Mouse (Mus musculus): ENCODE measurements at regions not wholly inside any gene's neighbourhood (a gene's known extent, or its start where the extent isn't known, plus 50 kb on each side); places are given as distances from the start of the nearest gene placed in this dataset.

DNA sequence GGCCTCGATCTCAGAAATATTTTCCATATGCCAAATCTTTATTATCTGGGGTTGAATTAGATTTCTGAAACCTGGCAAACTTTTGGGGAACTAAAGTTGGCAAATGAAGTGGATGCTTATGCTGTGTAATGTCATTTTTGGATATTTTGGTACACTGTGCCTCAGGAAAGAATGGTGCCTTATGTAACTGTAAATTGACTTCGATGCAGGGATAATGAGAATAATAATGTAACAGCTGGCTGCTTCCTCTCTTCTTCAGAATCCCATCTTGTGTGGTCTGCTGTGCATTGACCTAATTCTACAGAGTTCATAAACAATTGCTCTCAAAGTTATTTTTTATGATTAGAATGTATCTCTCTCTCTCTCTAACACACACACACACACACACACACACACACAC is 545.6 kb downstream of the Tfap2b start:
- DNase-seq, result no peak

DNA sequence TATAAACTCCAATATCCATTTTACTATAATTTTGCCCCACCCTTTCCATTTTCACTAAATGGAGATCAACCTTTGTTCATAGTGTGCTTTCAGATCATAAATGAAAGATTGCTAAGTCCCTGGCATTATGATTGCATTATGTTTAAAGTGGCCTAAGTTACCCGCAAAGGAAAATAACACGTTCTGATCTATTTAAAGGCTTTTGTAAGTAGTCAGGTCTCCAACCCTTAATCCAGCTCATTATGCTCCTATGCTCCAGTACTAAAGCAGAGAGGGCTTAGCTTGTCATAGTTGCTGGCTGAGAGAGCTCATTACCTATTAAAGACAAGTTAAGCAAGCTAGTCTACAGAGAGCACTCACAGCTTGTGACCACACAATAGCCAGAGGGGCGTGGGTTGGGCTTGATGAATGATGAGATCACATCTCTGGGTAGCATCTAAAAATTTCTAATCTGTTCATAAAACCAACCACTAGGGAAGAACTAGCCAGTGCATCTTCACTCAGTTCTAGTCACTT is 549.3 kb downstream of the Tfap2b start:
- no peak for DNase-seq

DNA sequence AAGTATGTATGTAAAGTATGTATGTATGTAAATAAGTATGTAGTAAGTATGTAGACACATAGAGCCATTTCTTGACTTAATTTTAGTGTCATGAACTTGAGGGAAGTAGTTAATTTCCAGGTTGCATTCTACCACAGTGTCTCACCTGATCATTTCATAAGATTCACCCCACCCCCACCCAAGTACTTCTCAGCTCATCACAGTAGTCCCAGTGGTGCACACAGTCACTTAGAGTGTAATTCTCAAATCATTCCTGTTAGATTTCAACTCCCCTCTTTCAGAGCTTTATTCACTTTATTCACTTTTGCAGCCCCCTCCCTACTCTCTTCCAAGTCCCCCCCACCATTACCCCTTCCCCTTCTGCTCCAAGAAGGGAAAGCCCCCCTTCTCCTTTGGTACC is 558.2 kb downstream of the Tfap2b start:
- no peak for DNase-seq

DNA sequence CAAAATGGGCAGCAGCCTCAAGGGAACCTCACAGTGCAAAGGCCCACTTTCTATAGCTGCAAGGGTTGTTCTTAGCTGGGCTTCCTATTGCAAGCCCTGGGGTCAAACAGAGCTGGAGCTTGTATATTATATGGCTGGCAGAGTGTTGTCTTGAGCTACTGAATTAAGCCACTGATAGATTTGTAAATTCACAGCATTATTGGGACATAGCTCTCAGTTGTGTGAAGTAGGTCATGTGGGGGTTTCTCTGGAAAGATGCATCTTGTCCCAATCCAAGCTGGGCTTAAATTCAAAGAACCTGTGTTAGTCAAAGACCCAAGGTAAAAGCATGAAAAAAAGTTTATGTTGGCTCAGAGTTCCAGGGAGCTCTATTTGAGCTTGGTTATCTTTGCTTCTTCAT is 563.6 kb downstream of the Tfap2b start:
- DNase-seq, result no peak

DNA sequence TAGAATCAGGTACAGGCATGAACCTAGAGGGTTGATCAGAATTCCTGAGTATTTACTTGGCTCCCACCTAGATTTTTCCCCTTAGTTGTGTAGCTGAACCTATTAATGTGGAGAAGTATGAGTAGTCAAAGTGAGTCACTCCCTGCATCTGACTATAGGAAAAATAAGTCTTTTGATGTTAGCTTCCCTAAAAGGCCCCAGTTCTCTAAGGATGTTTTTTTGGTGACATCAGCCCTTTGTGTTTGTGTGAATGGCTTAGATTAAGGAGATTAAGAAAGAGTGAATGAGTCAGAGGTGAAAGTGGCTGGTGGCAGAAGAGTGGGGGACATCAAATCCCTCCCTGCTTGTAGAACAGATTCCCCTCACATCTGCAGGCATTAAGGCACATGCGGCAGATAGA is 565.8 kb downstream of the Tfap2b start:
- no peak for DNase-seq

DNA sequence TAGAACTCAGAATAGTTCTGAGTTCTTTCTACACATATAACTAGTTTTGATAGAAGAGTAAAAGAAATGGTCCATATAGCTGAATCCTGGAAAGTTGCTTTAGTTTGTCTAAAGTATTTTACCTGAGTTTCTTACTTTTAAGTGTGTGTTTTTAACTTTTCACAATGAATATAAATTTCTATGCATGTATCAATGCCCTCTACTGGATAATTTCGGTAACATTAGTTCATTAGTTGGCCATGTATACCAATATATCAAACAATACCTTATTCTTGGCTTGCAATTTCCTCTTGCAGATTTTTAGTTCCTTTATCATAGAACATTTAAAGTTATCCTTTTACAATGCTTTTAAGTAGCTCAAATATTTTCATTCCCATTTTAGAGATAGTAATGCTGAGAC is 568.8 kb downstream of the Tfap2b start:
- no peak for DNase-seq

DNA sequence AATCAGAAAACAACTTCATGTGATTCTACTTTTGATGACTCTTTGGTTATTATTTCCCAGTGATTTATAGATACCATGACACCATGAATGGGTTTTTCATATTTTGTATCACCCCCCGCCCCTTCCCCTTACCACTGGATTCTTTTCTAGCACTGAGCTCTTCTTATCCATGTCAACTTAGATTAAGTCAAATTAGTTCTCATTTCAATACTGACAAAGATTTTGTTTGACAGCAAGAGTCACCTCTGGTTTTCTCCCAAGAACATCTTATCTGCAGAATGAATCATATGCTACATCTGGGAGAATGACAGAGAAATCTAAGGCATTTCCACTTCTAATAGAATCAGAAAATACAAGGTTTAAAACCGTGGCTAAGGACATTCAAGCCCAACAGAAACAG is 578.3 kb downstream of the Tfap2b start:
- no peak for DNase-seq

DNA sequence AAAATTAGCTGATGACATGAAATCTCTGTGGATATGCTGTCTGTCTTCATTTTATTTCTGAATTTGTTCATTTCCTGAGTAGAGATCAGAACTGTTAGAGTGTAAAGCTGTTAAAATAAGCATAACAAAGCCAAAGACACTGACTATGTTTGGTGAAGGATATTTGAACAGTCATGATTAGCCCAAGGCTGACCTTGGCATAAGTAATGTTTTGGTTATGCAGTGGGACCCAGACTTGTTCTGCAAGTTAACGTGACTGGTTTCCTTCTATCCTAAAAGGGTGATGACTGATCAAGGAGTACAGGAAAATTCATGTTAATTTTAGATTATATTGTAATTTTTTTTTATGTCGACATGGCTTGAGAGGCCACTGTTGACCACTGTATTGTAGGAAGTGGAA is 585.4 kb downstream of the Tfap2b start:
- no peak for DNase-seq

DNA sequence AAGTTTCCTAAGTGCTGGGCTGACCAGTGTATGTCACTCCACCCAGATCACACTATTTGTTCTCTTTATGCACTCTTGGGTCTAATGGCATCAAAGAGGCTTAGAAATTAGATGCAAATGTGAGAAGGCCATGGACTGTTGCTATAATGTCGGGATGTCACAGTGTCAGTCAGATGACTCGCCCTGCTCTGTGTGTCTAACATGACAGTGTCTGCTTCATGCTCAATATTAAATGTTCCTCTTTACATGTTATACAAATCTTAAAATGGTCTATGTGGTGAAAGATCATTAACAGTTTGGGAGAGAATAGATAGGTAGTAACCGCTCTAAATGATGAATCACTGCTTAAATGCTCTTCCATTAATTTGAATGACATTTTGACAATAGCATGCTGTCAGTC is 617.2 kb downstream of the Tfap2b start:
- DNase-seq, result no peak

DNA sequence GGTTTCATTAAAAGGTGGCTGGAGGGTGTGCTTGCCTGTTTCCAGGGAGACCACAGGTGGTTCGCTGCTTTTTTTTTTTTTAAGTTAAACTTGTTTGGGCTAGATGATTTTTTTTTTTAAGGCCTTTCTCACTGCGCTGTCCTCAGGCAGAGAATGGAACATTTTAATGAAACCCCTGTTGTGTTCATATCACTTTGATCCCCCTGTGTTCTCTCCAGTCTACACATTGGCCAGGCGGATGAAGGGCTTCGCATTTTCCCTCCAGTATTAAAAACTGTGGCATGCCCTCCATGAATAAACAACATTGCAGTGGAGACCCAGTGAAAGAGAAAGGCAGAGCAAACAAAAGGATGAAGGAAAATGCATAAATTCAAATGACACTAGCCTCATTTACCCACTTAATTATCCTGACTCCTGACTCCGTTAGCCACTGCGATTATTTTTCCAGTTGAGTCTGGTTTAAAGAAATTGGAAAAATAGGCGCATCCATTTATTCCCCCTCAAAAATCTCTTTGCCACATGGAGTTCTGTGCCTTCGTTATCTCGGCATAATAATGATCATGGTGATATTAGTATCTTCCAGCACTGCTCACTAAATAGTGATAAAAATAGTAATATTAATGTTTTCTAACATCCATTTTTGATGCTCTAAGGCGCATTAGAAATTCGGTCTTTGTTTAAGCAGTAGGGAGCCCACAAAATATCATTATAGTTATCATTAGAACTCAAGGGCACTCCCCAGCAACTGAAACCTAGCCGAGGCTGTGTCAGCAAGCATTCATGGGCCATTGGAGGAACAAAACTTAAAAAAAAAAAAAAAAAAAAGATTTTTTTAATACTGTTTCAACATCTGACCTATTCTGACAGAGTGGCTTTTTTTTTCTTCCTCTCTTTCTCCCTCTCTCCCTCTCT is 618.0 kb downstream of the Tfap2b start:
- no peak for DNase-seq

DNA sequence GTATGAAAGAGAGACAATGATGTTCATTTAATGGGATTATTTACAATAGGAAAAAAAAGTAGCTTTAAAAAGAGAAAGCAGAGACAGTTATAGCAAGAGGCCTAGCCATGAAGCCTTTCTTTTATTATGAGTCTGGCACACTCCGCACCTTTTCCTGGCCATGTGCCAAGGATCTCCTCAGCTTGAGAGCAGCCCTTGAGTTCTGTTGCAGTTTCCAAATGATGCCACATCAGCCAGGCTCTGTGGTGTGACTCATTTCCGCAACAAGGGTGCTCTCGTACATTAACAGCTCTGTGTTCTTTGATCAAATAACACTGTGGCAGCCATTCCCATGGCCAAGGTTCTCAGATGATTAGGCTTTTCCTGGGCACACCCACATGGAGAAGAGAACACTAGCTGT is 641.2 kb downstream of the Tfap2b start:
- DNase-seq, result peak in 1 of 2 experiments; percentile 4

DNA sequence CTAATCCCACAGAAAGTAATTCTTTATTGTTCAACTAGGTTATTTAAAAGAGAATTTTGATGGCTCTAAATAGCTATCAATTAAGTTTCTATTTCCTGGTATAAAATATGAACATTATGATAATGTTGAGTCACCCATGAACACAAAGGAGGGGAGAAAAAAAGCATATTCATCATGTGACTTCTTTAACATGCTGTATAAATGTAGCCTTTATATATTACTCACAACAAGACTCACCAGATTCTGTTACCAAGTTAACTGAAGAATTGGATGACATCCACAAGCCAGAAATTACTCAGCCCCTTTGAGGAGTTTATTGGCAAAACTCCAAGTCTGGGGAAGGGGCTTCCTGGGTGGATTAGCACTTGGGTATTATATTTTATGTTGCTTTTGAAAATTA is 648.5 kb downstream of the Tfap2b start:
- no peak for DNase-seq

DNA sequence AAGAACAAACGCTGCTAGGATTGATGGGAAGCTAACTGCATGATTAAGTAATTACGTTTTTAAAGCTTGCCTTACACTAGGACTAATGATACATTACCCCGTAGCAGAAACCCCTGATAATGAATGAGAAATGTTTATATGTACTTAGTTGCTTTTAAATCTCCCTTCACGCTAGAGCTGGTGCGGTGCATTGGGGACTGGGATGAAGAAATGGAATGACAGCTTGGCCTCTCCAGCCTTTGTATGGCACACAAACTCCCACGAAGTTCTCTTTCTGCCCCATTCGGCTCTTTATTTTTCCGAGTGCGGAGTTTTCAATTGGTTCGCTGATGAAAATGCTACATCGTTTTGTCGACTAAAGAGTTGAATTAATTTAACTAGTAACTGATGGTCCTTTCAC is 659.8 kb downstream of the Tfap2b start:
- no peak for DNase-seq

DNA sequence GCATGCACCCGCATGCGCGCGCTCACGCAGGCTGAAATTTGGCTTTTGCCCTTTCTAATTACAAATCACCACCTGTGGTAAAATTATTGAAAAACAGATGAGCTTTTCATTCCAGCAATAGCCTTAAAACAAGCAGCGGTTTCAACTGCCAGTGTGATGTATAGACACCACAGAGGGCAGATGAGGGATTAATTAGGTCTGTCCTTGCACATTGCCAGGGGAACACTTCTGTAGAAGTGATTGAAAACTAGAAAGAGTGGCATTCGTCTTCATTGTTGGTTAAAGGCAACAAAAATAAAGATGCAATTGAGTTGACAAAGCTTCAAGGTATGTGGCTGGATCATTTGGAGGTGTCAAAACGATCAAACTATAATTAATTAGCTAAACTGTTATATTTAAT is 672.5 kb downstream of the Tfap2b start:
- no peak for DNase-seq

DNA sequence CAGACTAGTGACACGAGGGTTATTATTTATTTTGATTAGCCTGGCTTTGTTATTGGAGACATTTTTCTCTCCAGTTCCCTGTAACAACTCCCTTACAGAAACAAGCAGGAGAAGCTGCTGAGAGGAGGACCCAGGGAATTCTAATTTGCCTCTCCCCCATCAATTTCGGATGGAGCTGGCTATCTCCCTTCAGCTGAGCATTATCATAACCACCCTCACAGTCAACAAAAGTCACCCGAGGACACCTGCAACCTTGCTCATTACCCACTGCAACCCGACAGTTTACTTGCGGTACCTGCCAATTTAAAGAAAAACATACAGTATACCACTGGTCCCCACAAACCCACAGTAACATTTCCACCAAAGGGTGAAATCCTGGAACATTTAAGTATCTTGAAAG is 690.7 kb downstream of the Tfap2b start:
- no peak for DNase-seq

DNA sequence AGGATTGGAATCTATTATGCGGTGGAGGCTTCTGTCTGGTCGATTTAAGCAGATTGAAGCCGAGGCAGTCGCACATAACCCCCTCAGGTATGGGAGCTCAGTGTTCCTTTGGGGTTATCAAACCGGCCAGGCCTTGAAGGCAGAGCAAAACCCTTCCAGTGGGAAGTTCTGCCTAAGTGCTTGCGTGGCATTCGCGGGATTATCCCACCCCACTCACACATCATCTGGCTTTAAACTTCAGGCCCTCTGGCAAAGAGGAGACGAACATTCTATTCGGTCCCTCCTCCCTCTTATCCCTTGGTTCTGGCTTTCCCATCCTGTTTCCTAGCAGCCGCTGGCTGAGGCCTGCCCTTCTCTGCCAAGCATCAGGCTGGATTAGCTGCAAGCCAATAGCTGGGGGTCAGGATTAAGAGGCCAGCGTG is 691.2 kb downstream of the Tfap2b start:
- DNase-seq, result no peak

DNA sequence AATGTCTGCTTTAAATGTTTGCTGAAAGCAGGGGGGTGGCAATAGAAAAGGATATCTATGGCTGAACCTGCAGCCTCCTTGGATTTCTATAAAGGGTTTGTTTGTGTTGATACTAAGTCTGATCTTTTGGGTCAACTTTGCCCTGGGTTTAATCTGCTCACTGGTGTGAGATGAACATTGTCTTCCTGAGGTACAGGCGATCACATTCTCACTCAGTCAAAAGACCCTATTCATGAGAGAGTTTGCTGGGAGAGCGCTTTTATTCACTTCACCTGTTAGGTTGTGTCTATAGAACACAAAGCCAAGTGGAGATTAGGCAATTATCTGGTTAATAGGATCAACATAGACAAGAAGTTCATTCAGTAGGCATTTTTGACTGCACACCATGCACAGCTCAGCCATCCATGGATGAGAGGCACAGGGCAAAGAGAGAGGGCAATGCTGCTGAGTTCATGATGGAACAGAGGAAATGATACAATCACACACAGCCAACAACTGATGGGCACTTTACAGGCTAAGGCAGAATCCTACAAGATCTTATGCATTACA is 692.3 kb downstream of the Tfap2b start:
- DNase-seq, result no peak

DNA sequence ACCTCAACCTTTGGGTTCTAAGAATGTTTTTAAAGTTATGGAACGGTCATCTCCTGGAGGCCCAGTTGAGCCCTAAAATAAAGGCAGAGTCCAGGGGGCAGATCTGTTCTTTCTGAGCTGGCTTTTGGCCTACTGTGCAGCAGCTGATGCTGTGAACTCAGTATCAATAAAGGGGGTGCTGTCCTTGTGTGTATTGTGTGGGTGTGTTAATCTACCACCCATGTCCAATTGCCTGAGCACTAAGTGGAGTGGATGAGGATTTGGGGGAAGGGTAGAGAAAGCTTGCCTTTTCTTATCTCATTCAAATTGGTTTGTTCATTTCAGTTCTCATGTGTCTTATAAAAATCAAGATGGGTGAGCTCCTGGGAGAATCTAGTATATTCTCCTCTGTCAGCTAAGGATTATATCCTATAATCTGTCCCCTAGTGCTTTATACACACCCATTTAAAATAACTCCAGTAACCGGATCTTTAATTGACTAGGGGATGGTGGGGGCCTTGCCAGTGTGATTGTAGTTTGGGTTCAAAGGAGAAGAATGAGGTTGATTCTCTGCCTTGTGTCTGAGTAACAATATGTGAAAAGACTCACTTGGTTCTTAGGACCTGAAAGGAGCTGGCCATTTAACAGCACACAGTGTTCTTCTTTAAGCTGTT is 703.6 kb downstream of the Tfap2b start:
- no peak for DNase-seq

DNA sequence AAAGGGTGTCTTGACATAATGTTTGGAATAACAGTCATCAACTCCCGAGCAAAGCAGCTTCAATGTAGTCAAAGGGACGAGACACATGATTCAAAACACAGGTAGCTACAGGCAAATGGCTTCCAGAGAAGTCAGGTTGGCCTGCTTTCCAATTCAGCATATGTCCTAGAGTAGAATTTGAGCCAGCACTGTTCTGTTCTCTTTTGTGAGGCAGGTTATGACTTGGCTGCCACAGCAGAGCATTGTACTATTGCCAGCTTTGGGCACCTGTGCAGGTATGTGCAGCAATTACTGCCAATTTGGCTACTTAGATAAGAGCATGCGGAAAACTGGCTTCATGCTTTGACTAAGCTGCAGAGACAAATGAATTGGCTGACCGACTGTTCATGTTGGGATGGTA is 699.1 kb downstream of the Pkhd1 start:
- no peak for DNase-seq

DNA sequence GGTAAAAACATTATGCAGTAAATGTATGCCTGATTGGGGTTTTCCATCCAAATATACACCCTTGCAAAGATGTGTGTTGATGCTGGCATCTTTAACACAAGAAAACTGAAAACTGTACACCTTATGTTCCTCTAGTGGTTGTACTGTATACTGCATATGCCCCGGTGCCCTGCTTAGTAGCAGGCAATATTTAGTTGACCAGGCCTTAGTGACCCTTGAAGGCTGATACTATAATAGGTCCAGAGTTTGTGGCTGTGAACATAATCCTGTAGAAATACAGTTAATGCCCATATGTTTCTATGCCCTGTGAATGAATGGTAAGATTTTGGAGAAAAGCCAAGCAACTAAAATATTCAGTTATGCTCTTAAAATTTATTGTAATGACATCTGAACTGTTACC is 690.7 kb downstream of the Pkhd1 start:
- no peak for DNase-seq

DNA sequence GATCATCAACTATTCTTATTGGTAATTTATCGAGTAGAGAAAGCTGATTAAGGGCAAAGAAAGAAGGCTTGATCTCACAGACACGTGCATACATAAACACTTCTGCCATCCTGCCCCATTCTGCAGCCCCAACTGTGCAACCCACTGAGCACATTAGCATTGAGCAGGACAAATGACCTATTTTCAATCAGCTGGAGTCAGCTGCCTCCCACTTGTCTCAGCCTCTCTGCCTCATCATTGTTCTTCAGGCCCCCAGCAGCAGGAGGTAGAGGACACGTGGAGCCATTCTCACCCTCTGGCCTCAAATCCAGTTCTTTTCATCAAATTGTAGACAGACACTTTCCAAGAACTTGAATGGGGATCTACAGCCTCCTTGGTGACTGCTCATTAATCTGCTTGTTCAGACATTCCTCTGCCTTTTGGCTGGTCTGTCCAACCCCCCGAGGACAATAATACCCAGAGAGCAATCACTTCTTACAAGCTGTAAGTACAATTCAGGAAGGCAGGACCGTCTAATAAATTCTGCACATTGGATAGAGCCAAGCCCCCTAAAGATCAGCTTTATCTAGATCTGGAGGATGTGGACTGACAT is 690.0 kb downstream of the Pkhd1 start:
- no peak for DNase-seq

DNA sequence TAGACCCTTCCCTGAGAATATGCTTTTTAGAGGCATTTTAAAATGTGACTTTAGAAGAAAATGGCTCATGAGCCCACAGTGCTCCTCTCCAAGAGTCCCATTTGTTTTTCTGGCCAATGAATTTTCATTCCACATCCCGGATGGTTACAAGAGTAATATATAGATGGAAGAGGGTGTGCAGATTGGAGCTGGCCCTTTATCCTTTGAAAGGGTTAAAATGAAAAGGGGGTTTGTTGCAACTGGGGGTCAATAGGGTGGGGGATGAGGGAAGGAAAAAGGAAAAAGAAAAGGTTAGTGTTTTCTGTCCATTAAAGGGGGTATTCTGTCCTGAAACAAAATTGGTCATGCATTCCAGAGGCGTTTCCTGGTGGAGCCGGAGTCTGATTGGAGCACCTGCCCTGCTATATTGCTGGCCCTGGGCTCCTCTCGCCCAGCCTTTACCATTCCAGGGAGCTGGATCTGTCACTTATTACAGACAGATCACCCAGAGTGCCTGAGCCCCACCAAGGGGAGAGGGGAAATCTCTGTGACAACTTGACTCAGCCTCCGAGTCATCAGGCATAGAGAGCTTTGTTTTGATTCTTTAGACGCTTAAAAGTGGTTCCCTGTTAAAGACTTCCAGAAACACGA is 666.7 kb downstream of the Pkhd1 start:
- no peak for DNase-seq

DNA sequence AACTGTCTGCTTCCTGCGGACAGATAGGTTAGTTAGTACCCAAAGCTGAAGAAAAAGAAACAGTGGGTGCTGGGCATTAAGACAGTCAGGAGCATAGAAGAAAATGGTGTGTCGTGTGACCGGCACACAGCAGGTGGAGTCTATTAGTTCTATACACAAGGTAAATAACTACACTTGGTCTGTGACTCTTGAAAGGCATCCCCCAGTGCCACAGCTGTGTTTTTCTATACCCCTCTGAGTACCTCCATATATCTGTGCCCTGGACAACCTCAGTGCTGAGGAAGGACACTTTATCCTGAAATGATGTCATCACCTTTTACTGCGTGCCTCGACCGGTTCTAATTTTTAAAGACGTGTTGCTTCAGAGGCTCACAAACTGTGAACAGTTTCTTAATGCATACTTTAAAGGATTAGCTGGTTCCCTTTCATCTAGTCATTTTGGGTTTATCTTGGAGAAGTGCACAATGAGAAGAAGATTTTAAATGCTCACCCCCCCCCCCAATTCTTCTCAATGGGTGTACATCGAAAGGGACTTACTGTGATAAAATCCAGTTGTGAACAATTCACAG is 666.1 kb downstream of the Pkhd1 start:
- DNase-seq, result no peak

All from kidney, postnatal 36 days (tissue).